Mouse (Mus musculus) kidney, adult 11 months (tissue): ENCODE results near the gene Man2a1.

ENCODE experiments used
- DNase-seq: peaks from one replicate; pipeline ENCODE4 v3.0.0; 2022

Gene Man2a1

DNA sequence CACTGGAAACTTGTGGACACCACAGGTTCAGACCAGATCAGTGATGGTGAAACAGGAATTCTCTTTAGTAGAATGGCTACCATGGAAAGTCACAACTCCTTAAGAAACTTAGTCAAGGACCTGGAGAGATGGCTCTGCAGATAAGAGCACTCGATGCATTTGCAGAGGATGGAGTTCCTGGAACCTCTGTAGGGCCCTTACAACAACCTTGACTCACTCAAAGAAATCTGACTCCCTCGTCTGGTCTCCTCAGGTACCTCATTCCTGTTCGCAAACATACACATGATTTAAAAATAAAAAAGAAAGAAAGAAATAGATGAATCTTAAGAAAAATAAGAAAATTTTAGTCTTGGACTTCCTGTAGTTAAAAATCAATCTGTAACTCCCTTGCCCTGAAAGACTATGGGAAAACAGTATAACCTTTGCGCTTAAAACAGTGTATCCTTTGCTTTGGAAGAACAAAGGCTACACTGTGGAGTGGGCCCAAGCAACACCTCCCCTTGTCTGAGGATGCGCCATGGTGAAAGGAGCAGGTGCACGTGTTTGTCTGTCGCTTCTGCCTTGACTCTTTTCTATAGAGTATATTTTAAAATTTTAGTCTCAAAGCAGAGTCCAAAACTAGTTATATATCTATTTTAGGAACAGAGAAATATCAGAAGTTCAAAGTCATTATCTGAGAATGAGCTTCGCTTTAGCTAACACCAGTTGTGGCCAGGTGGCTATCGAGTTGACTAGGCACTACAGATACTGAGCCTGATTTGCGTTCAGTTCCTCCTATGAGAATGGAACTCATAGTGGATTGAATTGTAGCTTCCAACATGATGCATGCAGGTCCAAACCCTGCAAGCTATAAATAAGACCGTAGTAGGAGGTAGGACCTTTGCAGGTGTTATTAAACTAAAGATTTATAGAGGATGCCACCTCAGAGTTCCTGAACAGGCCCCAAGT lies 163.9 kb downstream of the Man2a1 start:
- no peak for DNase-seq

DNA sequence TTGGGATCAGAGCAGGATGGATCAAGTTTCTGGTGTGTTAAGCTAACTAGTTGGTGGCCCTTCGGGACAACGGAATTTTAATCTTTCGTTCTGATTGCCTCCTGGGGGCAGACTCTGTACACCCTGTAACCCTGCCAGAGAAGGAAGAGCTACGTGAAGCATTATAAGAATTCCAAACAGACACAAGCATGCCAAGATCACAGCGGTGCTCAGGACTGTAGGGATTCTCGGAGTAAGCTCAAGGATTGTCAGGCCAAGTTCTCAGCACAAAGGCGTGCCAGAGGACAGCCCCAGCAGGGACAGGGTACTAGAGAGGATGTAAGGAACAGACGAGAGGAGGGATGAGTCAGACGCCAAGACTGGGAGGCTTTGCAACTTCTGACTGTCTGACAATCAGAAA lies 164.8 kb downstream of the Man2a1 start:
- peak; percentile 28 for DNase-seq

DNA sequence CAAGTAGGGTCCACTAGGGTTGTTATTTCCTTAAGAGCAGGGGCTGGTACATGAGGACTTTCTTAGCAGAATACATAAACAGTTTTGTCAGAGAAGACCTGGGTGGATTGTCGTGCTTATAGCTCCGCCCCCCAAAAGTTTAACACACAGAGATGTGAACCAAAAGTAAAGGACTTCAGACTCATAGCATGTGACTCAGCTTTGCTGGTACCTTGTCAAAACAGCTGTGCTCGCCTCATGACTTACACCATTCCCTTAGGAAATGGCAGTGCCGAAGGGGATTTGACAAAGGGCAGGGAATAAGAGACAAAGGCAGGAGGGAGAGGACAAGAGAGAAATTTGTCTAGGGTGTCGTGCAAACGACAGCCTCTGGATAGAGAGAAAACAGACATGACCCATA lies 166.0 kb downstream of the Man2a1 start:
- no peak for DNase-seq

DNA sequence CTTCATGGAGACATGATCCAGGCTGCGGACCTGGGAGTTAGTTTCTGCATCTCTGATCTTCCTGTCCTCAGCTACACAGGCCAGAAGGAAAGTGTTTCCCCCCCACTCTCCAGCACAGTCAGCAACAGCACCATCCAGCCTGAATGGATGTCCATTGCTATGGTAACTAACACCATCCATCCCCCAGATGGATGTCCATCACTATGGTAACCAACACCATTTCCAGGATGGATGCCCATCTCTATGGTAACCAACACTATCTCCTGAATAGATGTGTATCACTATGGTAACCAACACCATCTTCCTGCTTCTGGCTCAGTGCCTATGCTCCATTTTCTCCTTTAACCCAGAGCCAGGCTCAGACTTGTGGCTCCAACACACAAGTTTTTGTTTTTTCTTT lies 169.7 kb downstream of the Man2a1 start:
- DNase-seq, result no peak

DNA sequence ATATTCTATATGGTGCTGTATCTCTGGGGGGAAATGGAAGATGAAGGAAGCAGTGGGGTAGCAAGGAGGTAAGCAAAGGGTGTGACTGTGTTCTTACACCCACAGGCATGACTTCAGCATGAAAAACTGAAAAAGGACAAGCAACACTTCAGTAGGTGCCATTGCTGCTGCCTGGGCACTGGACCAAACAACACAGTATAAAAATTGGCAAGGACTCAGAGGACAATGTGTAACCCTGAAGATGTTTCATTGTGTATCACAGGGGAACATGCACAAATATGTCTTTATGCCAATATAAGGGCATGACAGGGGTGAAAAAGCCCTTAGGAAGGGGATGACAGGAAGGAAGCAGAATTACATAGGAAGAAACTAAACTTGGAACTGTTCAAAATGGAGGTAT lies 172.1 kb downstream of the Man2a1 start:
- DNase-seq, result no peak

DNA sequence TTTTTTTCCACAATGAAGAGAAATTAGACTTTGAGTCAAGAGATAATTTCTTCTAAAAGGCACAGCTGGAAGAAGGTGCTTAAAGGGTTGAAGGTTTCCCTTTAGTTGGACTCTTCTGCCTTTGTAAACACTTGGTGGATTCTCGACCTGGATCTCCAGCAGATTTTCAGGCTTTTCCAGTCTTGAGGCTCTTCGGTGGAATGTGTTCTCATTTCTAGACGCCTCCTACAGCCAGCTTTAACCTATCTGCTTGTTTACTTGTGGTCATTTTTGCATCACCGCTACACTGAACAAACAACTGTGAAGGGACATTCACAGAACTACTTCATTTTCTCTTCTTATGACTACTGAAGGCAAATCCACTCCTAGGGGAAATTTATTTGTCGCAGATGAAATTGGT lies 173.7 kb downstream of the Man2a1 start:
- no peak for DNase-seq

DNA sequence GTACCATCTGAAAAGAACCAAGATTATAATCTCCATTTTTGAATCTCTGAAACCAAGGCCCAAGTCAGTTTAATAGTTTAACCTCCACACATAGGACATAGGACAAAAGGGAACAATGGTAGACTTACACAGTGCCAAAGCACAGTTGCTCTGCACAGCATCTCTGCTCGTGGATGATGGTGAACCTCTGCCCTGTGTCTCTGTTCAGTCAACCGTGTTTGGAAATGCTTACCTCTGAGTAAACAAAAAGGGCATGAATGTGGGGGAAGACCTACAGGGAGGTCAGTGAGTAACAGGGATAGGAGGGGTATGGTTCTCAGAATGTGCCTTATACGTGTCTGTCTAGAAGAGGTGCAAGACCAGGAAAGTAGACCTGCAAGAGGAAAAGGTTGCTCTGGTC lies 177.8 kb downstream of the Man2a1 start:
- DNase-seq, result no peak

DNA sequence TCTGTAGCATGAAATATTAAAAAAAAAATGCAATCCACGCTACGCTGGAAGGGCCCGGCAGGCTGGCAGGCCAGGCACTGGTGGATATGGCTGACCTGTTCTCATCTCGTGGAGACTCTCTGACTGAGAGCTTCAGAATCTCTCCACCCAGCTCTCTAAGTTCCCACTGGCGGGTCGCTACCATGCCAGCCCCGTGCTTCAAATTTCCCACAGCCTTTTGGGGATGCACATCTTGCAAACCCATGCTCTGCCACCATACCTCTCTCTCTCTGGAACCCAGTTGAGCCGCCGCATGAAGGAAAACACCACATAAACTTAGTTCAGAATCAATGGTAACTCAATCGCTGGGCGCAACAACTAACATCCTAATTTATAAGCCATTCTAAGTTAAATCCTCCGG lies 178.2 kb downstream of the Man2a1 start:
- DNase-seq, result no peak

DNA sequence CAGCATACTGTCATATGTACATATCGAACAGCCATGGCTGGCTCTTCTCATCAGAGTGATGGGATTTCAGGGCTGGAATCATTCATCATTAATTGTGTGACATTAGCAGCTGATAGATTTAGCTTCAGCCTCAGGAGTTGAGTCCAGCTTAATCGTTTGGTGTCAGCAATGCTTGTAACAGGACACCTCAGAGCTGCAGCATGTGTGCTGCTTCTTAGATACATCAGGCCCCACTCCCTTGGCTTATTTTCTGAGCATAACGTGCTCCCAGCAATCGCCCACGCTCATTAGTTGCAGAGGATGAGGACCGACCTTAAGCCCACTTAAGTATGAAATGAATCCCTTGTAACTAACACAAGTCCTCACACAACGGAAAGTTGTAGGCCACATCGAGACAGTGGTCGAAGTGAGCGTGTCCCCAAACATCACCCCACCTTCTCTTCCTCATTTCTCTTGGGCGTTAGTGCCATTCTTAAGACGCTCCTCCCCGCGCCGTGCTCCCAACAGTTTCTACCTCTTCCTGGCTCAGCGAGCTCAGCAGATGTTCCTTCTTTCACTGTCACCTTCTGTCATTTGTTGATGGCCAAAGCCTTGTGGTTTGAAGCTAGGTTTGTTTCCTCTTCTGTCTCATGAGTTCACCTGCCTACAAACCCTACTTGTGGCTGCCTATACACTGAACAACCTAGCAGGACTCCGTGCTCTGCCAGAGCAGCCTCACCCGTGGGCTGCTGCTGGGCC lies 180.4 kb downstream of the Man2a1 start:
- DNase-seq, result no peak

DNA sequence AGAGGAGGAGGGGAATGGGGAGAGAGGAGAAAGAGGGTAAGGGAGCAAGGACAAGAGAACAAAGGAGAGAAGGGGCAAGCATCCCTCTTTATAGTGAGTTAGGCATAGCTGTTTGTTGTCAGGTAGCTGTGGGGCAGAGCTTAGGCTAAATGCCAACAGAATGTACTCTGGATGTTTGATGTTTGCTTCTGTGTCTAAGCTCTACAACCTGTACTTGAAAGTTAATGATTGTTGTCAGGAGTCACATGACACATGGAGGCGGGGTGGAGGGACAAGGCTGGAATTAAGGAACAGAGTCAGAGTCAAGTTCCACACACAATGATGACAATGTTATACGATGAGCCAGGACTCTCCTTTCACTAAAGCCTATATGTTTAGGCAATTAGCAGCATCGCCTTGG lies 181.8 kb downstream of the Man2a1 start:
- peak; percentile 27 for DNase-seq

DNA sequence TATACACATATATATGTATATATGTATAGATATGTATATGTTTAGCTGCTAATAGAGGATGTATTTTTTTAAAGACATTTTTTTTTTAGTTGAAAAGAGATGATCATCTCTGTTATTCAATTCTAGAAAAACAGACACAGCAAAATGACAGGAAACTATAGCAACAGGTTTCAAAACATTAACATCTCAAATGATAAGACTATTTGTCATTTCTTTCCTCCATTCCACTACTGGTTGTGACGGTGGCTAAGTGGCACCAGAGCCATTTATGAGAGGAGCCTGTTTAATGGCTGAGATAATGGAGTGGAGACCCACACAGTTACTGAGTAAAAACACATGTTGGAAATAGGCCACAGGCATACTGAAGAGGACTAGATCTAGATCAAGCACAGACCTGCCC lies 185.4 kb downstream of the Man2a1 start:
- no peak for DNase-seq

DNA sequence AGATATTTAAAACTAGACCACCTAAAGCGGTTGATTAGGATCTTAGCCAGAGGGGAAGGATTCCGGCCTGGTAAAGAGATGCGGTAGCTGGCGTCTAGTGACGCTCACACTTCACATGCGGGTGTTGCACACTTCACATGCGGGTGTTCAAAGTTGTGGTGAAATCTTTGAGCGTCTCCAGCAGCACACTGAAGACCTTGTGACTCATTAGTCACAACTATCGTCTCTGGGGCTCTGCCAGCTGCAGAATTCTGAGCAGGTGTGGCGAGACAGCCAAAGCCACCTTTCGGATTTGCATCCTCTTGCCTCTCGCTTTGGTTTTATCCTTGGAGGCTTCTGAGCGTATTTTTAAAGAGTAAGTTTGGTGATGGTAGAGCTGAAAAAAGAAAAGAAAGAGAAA lies 187.8 kb downstream of the Man2a1 start:
- no peak for DNase-seq

DNA sequence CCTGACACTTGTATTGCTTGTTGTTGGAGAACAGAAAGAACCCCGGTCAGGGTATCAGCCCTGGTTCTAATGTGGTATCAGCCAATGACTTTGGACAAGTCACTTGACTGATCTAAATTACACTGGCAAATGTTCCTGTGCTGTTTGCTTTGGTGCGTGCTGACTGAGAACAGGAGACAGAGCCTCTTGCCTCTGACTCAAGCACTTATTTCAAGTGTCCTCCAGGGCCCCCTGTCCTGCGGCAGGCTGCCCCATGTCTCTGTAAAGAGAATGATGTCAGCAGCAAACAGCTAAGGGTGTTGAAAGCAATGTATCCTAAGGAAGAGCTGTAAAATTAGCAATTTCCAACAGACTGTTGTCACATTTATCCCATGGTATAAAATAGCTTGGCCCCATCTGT lies 188.6 kb downstream of the Man2a1 start:
- DNase-seq, result no peak

DNA sequence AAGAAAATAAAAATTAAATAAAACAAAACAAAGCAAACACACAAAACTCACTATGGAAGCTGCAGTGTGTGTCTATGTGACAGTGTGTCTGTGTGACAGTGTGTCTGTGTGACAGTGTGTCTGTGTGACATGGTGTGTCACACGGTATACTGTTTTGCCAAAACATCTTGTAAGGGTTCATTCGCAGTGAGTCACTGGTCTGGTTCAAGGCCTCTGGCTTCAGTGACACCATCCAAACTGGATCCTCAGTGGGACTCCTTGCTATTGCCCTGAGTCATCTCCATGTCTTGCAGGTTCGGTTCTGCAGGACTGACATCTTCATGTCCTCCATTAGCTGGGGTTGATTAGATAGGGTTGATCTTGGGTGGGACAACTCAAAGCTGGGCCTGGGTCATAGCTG lies 191.5 kb downstream of the Man2a1 start:
- no peak for DNase-seq

DNA sequence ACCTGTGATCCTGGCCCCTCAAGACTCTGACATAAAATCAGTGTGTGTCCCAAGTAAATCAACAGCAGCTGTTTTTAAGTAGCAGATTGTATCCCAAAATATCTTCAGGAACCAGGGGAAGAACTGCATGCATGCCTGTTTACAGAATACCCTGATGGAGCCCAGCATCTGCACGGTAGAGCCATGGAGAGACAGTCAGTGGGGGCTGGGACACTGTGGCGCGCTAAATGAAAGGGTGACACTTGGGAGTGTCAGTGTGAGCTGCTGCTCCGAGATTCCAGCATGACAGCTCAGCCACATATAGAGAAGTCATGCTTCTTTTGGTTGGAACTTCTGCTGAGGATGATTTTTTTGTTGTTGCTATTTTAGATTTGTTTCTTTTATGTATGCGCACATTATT lies 192.1 kb downstream of the Man2a1 start:
- DNase-seq, result no peak

DNA sequence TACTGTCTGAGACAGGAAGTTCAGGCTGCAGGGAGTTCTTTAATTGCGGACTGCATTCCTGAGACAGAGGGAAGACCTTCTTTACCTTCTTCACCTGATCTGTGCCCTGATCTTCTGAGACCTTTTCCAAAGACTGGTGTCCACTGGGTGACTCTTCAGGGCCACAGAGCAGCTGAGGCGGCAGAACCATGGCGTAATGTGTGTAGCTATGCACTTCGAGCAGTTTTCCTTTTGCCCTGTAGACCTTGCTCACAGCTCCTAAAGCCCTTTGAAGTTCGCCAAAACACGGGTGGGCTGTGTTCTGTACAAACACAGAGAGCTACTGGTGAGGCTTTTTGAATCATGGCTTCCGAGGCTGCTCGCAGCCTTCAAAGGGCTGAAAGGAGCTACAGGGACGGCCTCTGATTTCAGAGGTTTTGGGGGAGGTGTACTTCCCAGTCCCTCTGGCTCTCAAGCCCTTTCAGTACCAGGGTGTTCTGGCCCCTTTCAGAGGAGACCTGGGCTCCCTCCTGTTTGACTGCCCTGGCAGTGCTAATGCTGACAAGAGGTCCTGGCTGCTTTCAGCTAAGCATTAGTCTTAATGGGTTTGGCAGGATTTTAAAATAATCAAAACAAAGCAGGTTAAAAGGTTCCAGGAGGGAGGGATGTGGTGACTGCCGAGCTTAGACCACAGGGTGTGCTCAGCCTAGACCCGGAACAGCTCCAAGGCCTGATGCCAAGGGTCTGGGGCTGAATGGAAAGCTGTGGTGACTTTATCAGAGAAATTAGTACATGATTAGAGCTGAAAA lies 201.8 kb downstream of the Man2a1 start:
- DNase-seq, result no peak

DNA sequence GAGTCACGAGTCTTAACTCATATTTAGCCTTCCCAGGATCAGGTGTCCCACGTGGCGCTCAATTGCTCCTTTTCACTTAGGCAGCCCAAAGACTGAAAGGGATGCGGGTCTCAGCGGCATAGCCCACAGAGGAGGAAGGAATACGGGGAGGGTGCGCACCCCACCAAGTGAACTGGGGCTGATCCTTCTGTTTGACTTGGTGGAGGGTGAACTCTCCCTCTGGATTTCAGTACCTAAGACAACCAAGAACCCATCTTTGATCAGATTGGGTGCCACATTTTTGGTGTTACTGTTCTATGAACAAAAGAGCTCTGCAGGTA lies 202.4 kb downstream of the Man2a1 start:
- no peak for DNase-seq
